Mouse (Mus musculus): ENCODE results near the gene Zfp213.
"Not testable (repeated sequence)": the region's sequence is repeated elsewhere in the genome, so short reads cannot be mapped to it uniquely, and the experiment has no call there.

Zfp213 gene

GRCm38 (mm10) chr17:23545841-23546240 lies 18.2 kb downstream of the Zfp213 start:
- no peak for DNase-seq (ENCODE audit: extremely low spot score, low read depth, low spot score)

- DNase-seq (ENCODE audit: extremely low spot score, low read depth, low spot score) = no peak
Observed at GRCm38 (mm10) chr17:23544766-23545165, 19.3 kb downstream of the Zfp213 start.

- DNase-seq (ENCODE audit: extremely low spot score, low read depth, low spot score) = no peak
Observed at GRCm38 (mm10) chr17:23543983-23544382, 20.1 kb downstream of the Zfp213 start.

GRCm38 (mm10) chr17:23543325-23543724 lies 20.7 kb downstream of the Zfp213 start:
- DNase-seq (ENCODE audit: extremely low spot score, low read depth, low spot score) = no peak

GRCm38 (mm10) chr17:23542835-23543234 lies 21.2 kb downstream of the Zfp213 start:
- no peak for DNase-seq (ENCODE audit: extremely low spot score, low read depth, low spot score)

- DNase-seq (ENCODE audit: extremely low spot score, low read depth, low spot score) = no peak
Observed at GRCm38 (mm10) chr17:23542004-23542720, 21.9 kb downstream of the Zfp213 start.

GRCm38 (mm10) chr17:23540605-23541475 lies 23.2 kb downstream of the Zfp213 start:
- DNase-seq (ENCODE audit: extremely low spot score, low read depth, low spot score) = no peak

- DNase-seq (ENCODE audit: extremely low spot score, low read depth, low spot score) = no peak
Observed at GRCm38 (mm10) chr17:23540106-23540505, 23.9 kb downstream of the Zfp213 start.

- no peak for DNase-seq (ENCODE audit: extremely low spot score, low read depth, low spot score)
Observed at GRCm38 (mm10) chr17:23539608-23540007, 24.4 kb downstream of the Zfp213 start.

- DNase-seq (ENCODE audit: extremely low spot score, low read depth, low spot score) = no peak
Observed at GRCm38 (mm10) chr17:23538299-23539015, 25.6 kb downstream of the Zfp213 start.

- no peak for DNase-seq (ENCODE audit: extremely low spot score, low read depth, low spot score)
Observed at GRCm38 (mm10) chr17:23537554-23538255, 26.3 kb downstream of the Zfp213 start.

- DNase-seq (ENCODE audit: extremely low spot score, low read depth, low spot score) = not testable (repeated sequence)
Observed at GRCm38 (mm10) chr17:23535046-23535788, 28.8 kb downstream of the Zfp213 start.

GRCm38 (mm10) chr17:23533591-23534490 lies 30.2 kb downstream of the Zfp213 start:
- not testable (repeated sequence) for DNase-seq (ENCODE audit: extremely low spot score, low read depth, low spot score)

- DNase-seq (ENCODE audit: extremely low spot score, low read depth, low spot score) = not testable (repeated sequence)
Observed at GRCm38 (mm10) chr17:23531408-23531807, 32.6 kb downstream of the Zfp213 start.

GRCm38 (mm10) chr17:23522941-23523732 lies 40.9 kb downstream of the Zfp213 start:
- not testable (repeated sequence) for DNase-seq (ENCODE audit: extremely low spot score, low read depth, low spot score)

- no peak for DNase-seq (ENCODE audit: extremely low spot score, low read depth, low spot score)
Observed at GRCm38 (mm10) chr17:23518701-23519423, 45.2 kb downstream of the Zfp213 start.
